Mouse (Mus musculus): ENCODE data around the gene Olfr1373.

The Olfr1373 gene

DNA sequence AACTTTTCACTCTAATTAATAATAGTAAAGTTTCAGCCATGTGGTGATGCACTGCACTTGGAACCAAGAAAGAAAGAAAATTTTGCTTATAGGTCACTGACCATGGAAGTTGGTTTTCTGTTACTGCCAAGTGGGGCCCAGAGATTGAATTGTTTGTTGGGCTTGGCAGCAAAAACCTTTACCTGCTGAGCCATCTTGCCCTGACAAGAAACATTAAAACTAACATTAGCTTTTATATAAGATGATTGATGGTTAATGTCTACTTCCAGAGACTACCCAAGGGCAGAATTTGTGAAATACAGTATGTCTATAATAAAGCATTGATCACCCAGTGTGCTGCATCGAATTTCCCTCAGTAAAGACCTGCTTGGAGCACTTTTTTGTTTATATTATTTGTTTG, 38.9 kb downstream of the Olfr1373 start:
- no peak for DNase-seq (ENCODE audit: low spot score in 2 of 2)

DNA sequence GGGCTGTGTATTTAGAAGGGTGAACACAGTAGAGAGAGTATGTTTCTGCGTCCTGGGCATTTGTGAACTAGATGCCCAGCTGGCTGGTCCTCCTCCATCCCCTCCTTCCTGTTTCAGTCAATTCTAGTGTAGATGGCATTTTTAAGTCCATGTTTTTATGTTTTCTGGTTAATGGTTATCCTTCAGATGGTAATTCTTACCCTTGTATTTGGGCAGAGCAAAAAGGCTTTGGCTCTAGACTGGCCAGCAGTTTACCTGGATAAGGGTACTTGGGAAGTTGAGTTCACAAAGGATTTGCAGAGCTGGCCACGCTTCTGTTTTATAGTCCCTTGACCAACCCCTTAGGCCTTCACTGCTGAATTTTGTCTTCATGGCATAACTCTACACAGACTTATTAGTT, 39.3 kb downstream of the Olfr1373 start:
- no peak for DNase-seq (ENCODE audit: low spot score in 2 of 2)

DNA sequence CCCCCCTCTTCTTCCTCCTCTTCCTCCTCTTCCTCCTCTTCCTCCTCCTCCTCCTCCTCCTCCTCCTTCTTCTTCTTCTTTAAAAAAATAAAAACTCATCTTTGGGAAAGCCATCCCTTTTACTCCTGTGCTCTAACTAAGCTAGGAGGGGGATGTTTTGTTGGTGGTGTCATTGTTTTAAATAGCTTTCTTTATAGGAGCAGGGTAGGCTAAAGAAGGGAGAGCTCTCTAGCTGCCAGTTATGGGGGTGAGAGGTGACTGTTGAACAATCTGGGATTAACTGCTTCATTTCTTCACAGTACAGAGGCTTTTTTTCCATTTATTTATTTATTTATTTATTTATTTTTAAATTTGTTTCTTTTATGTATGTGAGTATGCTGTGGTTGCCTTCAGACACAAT, 39.8 kb downstream of the Olfr1373 start:
- DNase-seq (ENCODE audit: low spot score in 2 of 2): no peak

DNA sequence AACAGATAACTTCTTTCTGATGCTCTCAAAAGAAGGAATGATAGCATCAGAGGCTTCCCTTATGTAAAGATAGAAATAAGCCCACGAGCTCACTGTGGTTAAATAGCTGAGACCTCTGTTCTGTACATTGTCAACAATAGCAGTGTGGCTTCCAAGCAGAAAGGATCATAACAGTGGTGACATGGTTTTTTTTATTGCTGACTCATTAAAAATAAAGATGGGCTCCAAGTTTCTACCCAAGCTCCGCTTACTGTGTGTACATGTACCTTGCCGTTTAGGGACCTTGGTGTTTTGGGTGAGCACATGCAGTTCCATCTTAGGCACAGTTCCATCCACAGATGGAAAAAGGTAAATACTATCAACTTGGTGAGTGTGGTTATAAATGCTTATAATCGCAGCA, 42.4 kb downstream of the Olfr1373 start:
- no peak for DNase-seq (ENCODE audit: low spot score in 2 of 2)

DNA sequence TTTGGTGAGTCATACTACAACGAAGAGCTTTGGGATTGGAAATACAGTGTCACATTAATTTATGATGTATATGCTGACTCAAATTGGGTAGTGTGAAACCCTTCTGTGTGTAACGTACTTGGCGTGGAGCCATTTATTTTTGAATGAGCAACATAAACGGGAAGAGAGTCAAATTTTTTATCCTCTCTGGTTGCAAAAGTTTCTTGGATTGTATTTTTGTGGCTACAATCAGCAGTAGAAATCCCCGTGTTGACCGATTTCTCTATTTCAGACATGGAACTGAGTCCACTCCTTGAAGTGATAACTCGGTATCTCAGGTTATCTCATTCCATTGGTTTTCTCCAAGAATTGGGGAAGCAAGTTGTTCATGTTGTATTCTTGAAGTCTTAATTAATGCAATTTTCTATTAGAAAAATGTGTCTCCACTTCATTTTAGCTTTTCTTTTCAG, 45.5 kb downstream of the Olfr1373 start:
- DNase-seq (ENCODE audit: low spot score in 2 of 2): no peak

DNA sequence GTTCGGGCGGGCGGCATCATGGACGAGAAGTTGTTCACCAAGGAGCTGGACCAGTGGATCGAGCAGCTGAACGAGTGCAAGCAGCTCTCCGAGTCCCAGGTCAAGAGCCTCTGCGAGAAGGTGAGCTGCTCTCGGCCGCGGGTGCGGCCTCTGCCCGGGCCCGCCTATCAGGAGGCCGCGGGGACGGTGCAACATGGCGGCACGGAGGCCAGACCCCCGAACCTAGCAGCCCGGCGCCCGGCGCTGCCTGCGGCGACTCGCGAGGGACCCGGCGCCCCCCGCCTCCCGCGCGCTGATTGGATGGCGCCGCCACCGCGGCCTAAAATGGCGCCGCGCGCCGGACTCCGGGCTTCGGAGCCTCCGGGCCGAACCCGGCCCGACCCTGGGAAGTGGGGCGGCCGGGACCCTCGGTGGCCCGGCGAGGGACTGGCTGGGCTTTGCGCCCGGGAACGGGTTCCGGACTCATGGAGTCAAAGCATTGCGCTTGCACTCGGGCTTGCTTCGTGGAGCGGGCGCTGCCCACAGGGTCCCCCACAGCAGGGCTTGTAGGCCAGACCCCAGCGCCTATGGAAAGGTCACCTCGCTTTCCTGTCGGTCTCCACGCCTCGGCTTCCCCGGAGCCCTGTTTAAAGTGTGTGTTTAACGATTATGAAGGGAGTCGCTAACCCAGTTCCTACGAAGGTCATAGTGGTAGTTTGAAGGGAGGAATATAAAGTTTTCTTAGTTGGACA, 46.1 kb downstream of the Olfr1373 start:
- DNase-seq (ENCODE audit: low spot score in 2 of 2): peak; percentile 73 to 88

DNA sequence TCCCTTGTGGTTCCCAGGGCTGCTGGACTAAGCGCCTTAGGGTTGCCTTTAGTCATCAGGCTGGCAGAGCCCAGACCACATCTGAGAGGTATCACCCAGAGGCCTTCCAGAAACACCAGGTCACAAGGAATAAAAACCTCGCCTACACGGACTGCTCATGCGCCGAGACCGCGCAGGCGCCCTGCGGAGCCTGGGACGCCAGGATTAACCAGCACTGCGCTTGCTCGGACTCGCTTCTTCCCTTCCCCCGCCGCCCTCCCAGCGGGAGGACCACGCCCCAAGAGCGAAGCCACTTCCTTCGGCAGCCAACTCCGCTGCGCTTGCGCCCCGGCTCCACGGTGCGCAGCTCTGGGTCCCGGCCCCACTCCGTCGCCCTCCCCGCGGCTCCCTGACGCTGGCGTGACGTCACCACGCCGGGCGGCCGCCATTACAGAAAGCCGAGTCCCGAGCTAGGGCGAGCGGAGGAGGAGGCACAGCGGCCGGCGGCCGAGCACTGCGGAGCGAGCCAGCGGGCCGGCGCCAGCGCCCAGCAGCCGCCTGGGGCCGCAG, 46.9 kb downstream of the Olfr1373 start, which contains the start of gene Ppp2ca:
Gene Ppp2ca (plus strand): TSS at position 284 of the 549 bp plus-strand sequence.
- peak; percentile 97 to 98 for DNase-seq (ENCODE audit: low spot score in 2 of 2)

DNA sequence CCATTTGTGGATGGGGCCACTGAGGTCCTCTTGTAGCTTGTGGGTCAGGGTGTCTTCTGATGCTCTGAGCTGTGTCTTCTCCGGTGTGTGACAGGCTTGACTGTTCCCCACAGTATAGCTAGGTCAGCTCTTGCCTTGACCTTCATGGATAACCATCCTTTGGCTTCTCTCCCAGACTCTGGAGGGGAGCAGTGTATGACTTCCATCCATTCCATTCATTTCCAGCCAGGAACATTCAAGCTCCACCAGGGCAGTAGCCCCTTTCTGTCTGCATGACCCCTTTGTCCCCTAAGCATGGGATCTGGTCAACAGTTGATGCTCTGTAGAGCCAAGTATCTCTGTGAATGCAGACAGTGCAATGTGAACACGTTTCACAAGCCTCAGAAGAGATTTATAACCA, 47.7 kb downstream of the Olfr1373 start:
- DNase-seq (ENCODE audit: low spot score in 2 of 2): no peak

DNA sequence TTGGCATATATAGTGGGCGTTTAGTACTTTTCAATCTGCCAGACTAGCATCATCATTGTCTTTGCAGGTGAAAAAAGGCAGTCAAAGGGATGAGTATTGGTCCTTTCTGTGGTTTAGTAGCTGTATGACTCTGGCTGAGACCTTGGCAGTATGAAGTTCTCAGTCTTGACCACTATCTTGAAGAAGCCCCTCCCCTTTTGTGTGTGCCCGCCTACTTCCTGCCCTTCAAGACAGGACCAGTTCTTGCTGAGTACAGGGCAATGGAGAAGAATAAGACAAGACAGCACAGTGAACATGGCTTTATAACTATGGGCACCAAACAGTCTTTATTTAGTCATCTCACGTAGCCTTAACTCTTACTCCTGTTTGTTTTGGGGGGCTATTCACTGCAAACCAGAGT, 48.3 kb downstream of the Olfr1373 start:
- no peak for DNase-seq (ENCODE audit: low spot score in 2 of 2)

Measured in spleen, postnatal 4 days (tissue).